Mouse (Mus musculus) stomach, embryonic 15.5 days (tissue): ENCODE results near the gene Dhx34. TPM values are rescaled to one million over a fixed set of nuclear protein-coding genes. Genes with fewer than 3 reads are reported as not detected.
"Not testable (repeated sequence)": the region's sequence is repeated elsewhere in the genome, so short reads cannot be mapped to it uniquely, and the experiment has no call there.

Source experiments
- ATAC-seq: fragments of 200-750 bp; cut with Nextera tagmentation; 2 replicates; pipeline ENCODE4 v1.8.0; 2017; ENCODE audit warnings: low read depth, moderate number of reproducible peaks, moderate TSS enrichment; ENCODE audit not compliant: insufficient read depth, low FRiP score
- H3K27ac ChIP-seq: fragments of 300-500 bp; sonication (generic); 2 replicates; pipeline ENCODE4 v1.5.1; 2015; ENCODE audit warnings: mild to moderate bottlenecking, inconsistent platforms
- H3K27me3 ChIP-seq: fragments of 300-500 bp; sonication (generic); replicated peaks from 2 replicates; pipeline ENCODE4 v1.6.1; 2015; ENCODE audit warnings: inconsistent platforms
- H3K36me3 ChIP-seq: fragments of 300-500 bp; sonication (generic); 2 replicates; pipeline ENCODE4 v1.6.1; 2015; ENCODE audit warnings: inconsistent platforms
- H3K4me1 ChIP-seq: fragments of 300-500 bp; sonication (generic); 2 replicates; pipeline ENCODE4 v1.6.1; 2015; ENCODE audit warnings: inconsistent platforms
- H3K4me2 ChIP-seq: fragments of 300-500 bp; sonication (generic); 2 replicates; pipeline ENCODE4 v1.6.1; 2015; ENCODE audit warnings: mild to moderate bottlenecking, inconsistent platforms
- H3K4me3 ChIP-seq: fragments of 300-500 bp; sonication (generic); replicated peaks from 2 replicates; pipeline ENCODE4 v1.5.1; 2015; ENCODE audit warnings: inconsistent platforms
- H3K9ac ChIP-seq: fragments of 300-500 bp; sonication (generic); 2 replicates; pipeline ENCODE4 v1.6.1; 2015; ENCODE audit warnings: inconsistent platforms
- H3K9me3 ChIP-seq: fragments of 300-500 bp; sonication (generic); 2 replicates; pipeline ENCODE4 v1.6.1; 2016; ENCODE audit warnings: inconsistent platforms
- WGBS: fragments of 180-500 bp; shearing (Covaris S2); methylation state at CpG from one replicate; pipeline ENCODE4 v1.1.7; 2015; 5-methylcytosine and 5-hydroxymethylcytosine counted together
- polyA plus RNA-seq: library from polyadenylated mRNA; unstranded; fragments of >200 nt; fragmentation: Nextera tagmentation; extraction: Ambion mirVana; gene quantifications from 2 replicates; pipeline ENCODE4 v1.2.1, GENCODE M21; 2015

The Dhx34 gene
- 37.9 and 55.3 TPM in 2 replicates for polyA plus RNA-seq

DNA sequence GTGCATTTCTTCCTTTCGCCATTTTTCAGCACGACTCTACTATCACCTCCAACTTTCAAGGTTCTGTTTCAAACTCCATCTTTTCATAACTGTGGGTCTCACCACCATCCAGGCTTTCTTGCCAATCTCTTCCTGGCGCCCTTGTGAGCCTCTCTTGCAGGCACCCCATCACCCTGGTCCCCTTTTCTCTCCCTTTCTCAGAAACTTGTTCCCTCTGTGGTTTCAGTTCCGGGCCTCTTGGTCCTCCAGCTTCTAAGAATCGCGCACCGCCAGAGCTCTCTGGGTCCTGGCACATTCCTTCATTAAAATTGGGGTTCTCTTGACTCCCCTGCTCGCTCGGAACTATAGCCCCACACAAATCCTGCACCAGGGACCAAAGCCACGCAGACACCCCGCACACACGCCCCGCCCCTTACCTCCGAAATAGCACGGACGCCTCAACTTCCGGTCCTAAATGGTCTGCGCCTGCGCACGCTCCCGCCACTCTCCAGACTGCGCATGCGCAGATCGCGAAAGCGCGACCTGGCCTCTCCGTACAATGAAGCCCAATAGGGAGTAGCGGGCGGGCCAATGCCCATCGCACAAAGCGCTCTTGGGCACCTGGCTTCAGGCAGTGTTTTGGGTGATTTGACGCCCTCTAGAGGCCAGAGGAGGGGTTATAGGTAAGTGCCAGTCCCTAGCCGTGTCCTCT is at the start of gene Dhx34:
Gene Dhx34, minus strand, starts transcription at position 456 of the 691 bp plus-strand sequence.
- peak within 1 kb of the TSS; percentile 74 for H3K9ac ChIP-seq
- peak within 1 kb of the TSS; percentile 70 for H3K4me3 ChIP-seq
- peak within 1 kb of the TSS; percentile 71 for H3K4me2 ChIP-seq
- peak within 1 kb of the TSS; percentile 86 for H3K27ac ChIP-seq
- H3K27me3 ChIP-seq = no peaks in the 10 kb centered on the region
- ATAC-seq = peak; percentile 96
- no peaks in the 10 kb centered on the region for H3K9me3 ChIP-seq
- H3K4me1 ChIP-seq = peaks cover 7% of the 10 kb centered on the region; the same call in 1 of the 2 replicates
- WGBS = 1% methylated on average over 34 of the region's 34 CpGs
- no peaks in the 10 kb centered on the region for H3K36me3 ChIP-seq

- Histone ChIP-seq H3K27ac (no peak overlapping the region), H3K4me1 (peaks cover 23% of the 10 kb centered on the region), H3K4me3 (no peak overlapping the region), H3K27me3 (no peaks in the 10 kb centered on the region), H3K9ac (no peak overlapping the region), H3K9me3 (no peaks in the 10 kb centered on the region), H3K4me2 (no peak overlapping the region), H3K36me3 (peaks cover 7% of the 10 kb centered on the region; the same call in 1 of the 2 replicates)
- ATAC-seq = no peak
- 80% methylated on average over 1 of the region's 1 CpGs for WGBS
These were observed 49.3 kb upstream of the Dhx34 start for GRCm38 (mm10) chr7:16271139-16271538.

DNA sequence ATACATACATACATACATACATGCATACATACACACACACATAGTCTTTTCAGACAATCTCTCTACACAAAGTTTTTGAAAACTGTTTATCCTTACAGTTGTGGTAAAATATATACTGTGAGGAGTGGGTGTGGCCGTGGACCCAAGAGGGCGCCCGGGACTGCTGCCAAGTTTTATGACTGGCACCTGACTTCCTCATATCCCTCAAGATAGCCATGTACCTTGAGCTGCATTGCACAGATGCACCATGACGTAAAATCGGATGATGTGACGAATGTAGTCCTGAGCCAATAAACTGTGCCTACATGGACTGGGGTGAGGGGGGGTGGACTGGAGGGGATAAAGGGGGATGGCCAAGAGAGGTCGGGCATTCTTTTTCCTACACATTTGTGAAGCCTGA is 44.8 kb upstream of the Dhx34 start:
- H3K9me3 ChIP-seq, H3K4me2 ChIP-seq, H3K27me3 ChIP-seq, ATAC-seq, H3K4me1 ChIP-seq, H3K4me3 ChIP-seq, H3K9ac ChIP-seq, H3K27ac ChIP-seq, H3K36me3 ChIP-seq: not testable (repeated sequence)
- WGBS = 76% methylated on average over 7 of the region's 7 CpGs

DNA sequence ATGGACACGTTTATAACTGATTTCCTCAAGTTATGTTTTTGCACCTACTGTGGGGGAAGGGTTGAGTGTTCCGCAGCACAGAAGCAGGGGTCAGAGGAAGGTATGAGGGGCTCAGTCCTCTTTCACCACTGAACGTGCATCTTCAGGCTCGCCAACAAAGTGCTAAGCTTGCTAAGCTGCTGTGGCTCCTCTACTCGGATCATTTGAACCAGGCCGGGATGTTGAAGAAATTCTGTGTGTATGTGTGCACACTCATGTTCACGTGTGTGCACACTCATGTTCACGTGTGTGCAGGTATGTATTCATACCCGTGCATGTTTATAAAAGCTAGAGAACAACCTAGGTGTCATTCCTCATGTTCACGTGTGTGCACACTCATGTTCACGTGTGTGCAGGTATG is 44.0 kb upstream of the Dhx34 start:
- no peak for ATAC-seq
- Histone ChIP-seq H3K9me3 (no peaks in the 10 kb centered on the region), H3K4me1 (no peaks in the 10 kb centered on the region), H3K36me3 (no peaks in the 10 kb centered on the region), H3K9ac (no peak overlapping the region), H3K27me3 (no peaks in the 10 kb centered on the region), H3K4me2 (no peak overlapping the region), H3K4me3 (no peak overlapping the region), H3K27ac (no peak overlapping the region)
- 86% methylated on average over 11 of the region's 11 CpGs for WGBS

GRCm38 (mm10) chr7:16263843-16264242 is 42.0 kb upstream of the Dhx34 start:
- H3K9me3 ChIP-seq = no peaks in the 10 kb centered on the region
- no peak overlapping the region for H3K27ac ChIP-seq
- no peaks in the 10 kb centered on the region for H3K36me3 ChIP-seq
- ATAC-seq = no peak
- 76% methylated on average over 5 of the region's 5 CpGs for WGBS
- H3K4me1 ChIP-seq = no peaks in the 10 kb centered on the region
- no peak overlapping the region for H3K4me3 ChIP-seq
- H3K4me2 ChIP-seq = no peak overlapping the region
- no peak overlapping the region for H3K9ac ChIP-seq
- no peaks in the 10 kb centered on the region for H3K27me3 ChIP-seq

GRCm38 (mm10) chr7:16263015-16263787 is 41.4 kb upstream of the Dhx34 start:
- Histone ChIP-seq H3K4me2 (no peak overlapping the region), H3K36me3 (no peaks in the 10 kb centered on the region), H3K4me1 (no peaks in the 10 kb centered on the region), H3K9ac (no peak overlapping the region), H3K27ac (no peak overlapping the region), H3K9me3 (no peaks in the 10 kb centered on the region), H3K27me3 (no peaks in the 10 kb centered on the region), H3K4me3 (no peak overlapping the region)
- 29% methylated on average over 8 of the region's 8 CpGs for whole genome bisulfite sequencing
- no peak for ATAC-seq

- ATAC-seq = no peak
- no peaks in the 10 kb centered on the region for H3K4me1 ChIP-seq
- 44% methylated on average over 1 of the region's 1 CpGs for WGBS
These were observed 39.3 kb upstream of the Dhx34 start for GRCm38 (mm10) chr7:16261097-16261496.

GRCm38 (mm10) chr7:16259110-16259590 is 37.3 kb upstream of the Dhx34 start, which contains the start of gene C5ar1:
C5ar1 (minus strand) TSS chr7:16259540.
- ATAC-seq = no peak
- 77% methylated on average over 5 of the region's 5 CpGs for WGBS
- H3K27me3 ChIP-seq = no peaks in the 10 kb centered on the region
- H3K9me3 ChIP-seq = no peaks in the 10 kb centered on the region
- H3K4me3 ChIP-seq = no peak within 1 kb of the TSS
- H3K4me2 ChIP-seq = no peak within 1 kb of the TSS
- H3K9ac ChIP-seq = no peak within 1 kb of the TSS
- H3K27ac ChIP-seq = no peak within 1 kb of the TSS
- no peaks in the 10 kb centered on the region for H3K36me3 ChIP-seq
- H3K4me1 ChIP-seq = no peaks in the 10 kb centered on the region

More at GRCm38 (mm10) chr7:16261097-16261496, 39.3 kb upstream of the Dhx34 start:
- no peaks in the 10 kb centered on the region for H3K9me3 ChIP-seq
- no peak overlapping the region for H3K27ac ChIP-seq
- no peak overlapping the region for H3K4me3 ChIP-seq
- H3K27me3 ChIP-seq = no peaks in the 10 kb centered on the region
- no peak overlapping the region for H3K4me2 ChIP-seq
- no peaks in the 10 kb centered on the region for H3K36me3 ChIP-seq
- H3K9ac ChIP-seq = no peak overlapping the region

DNA sequence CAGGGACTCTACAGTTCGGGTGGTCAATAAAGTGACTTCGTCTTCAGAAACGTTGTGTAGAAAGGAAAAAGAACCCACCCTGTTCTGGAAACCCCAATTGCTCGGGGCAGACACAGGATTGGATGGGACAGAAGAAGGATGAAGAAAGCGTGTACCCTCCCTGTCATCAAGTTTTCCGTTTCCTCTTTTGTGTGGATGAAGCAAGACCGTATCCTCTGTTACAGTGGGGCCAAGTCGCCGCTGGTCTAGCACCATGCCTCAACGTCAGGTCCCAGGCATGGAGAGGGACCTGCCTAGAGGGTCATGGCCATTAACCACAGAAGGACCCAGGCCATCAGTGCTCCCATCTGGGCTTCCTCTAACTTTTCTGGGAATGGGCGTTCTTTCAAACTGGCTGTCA is 36.0 kb upstream of the Dhx34 start:
- no peak for ATAC-seq
- 84% methylated on average over 11 of the region's 11 CpGs for WGBS

GRCm38 (mm10) chr7:16255963-16256362 is 34.1 kb upstream of the Dhx34 start:
- not testable (repeated sequence) for H3K4me1 ChIP-seq, ATAC-seq, H3K36me3 ChIP-seq, H3K4me2 ChIP-seq, H3K9ac ChIP-seq, H3K9me3 ChIP-seq, H3K27ac ChIP-seq, H3K27me3 ChIP-seq, H3K4me3 ChIP-seq
- WGBS = 86% methylated on average over 4 of the region's 4 CpGs

More for the DNA sequence above, 36.0 kb upstream of the Dhx34 start:
- H3K27me3 ChIP-seq = no peaks in the 10 kb centered on the region
- H3K9me3 ChIP-seq = no peaks in the 10 kb centered on the region
- H3K36me3 ChIP-seq = no peaks in the 10 kb centered on the region
- no peak overlapping the region for H3K27ac ChIP-seq
- no peaks in the 10 kb centered on the region for H3K4me1 ChIP-seq
- H3K9ac ChIP-seq = no peak overlapping the region
- H3K4me2 ChIP-seq = no peak overlapping the region
- no peak overlapping the region for H3K4me3 ChIP-seq

DNA sequence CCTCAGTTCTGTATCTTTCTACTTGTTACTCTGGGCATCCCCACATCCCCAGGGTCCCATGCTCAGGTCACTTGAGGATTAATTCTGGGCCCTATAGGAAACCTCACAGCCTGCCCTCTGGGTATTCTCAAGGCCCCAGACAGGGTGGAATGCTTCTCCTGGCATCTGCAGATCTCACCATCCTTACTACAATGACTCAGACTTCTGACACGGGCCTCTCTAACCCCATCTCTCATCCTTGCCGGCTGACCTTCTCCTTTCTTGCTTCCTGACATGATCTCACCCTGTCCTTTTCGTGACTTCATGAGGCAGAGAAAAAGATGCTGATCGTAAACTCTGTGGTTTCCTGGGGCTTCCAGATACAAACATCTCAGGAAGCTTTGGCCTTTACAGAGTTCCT is 32.4 kb upstream of the Dhx34 start:
- H3K9ac ChIP-seq = no peak overlapping the region
- H3K27ac ChIP-seq = no peak overlapping the region
- H3K36me3 ChIP-seq = no peaks in the 10 kb centered on the region
- ATAC-seq = no peak
- H3K4me1 ChIP-seq = no peaks in the 10 kb centered on the region
- no peak overlapping the region for H3K4me2 ChIP-seq
- no peaks in the 10 kb centered on the region for H3K9me3 ChIP-seq
- WGBS = 50% methylated on average over 4 of the region's 4 CpGs
- no peak overlapping the region for H3K4me3 ChIP-seq
- no peaks in the 10 kb centered on the region for H3K27me3 ChIP-seq

DNA sequence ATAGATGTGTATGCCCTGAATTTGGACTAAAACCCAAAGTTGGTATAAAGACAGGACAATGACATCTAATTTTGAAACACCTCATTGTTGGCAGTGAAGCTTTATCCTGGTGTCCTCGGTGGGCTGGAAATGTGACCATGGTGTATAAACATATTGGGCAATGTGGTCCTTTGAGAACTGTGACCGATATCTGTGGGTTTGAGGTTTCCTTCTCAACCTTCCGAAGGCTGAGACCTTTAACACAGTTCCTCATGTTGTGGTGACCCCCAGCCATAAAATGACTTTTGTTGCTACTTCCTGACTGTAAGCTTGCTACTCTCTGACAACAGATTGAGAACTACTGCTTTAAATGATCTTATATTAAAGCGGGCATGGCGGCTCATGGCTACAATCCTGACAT is 28.9 kb upstream of the Dhx34 start:
- WGBS = 70% methylated on average over 5 of the region's 5 CpGs
- H3K9ac ChIP-seq = no peak overlapping the region

More for the DNA sequence above, 28.9 kb upstream of the Dhx34 start:
- Histone ChIP-seq H3K27ac (no peak overlapping the region), H3K4me3 (no peak overlapping the region), H3K36me3 (no peaks in the 10 kb centered on the region), H3K9me3 (no peaks in the 10 kb centered on the region), H3K4me2 (no peak overlapping the region), H3K4me1 (no peaks in the 10 kb centered on the region), H3K27me3 (no peaks in the 10 kb centered on the region)
- no peak for ATAC-seq
